Mouse (Mus musculus) midbrain, embryonic 14.5 days (tissue): ENCODE measurements at regions not wholly inside any gene's neighbourhood (a gene's known extent, or its start where the extent isn't known, plus 50 kb on each side); places are given as distances from the start of the nearest gene placed in this dataset.

Source experiments
- ATAC-seq: fragments of 200-750 bp; cut with Nextera tagmentation; 2 replicates; pipeline ENCODE4 v1.8.0; 2017; ENCODE audit warnings: moderate number of reproducible peaks, moderate library complexity; ENCODE audit not compliant: low FRiP score, low TSS enrichment
- DNase-seq: peaks from one replicate; pipeline ENCODE4 v3.0.0-alpha.2; 2015
- H3K27ac ChIP-seq: fragments of 300-500 bp; sonication (generic); replicated peaks from 2 replicates; pipeline ENCODE4 v1.5.1; 2014; ENCODE audit warnings: mild to moderate bottlenecking, low read depth, low read length, moderate library complexity
- H3K27me3 ChIP-seq: fragments of 300-500 bp; sonication (generic); 2 replicates; pipeline ENCODE4 v1.6.1; 2014; ENCODE audit warnings: low read length, control low read depth, mixed read lengths; ENCODE audit not compliant: control insufficient read depth, insufficient read depth
- H3K36me3 ChIP-seq: fragments of 300-500 bp; sonication (generic); 2 replicates; pipeline ENCODE4 v1.6.1; 2014; ENCODE audit warnings: low read length, control low read depth; ENCODE audit not compliant: control insufficient read depth, insufficient read depth
- H3K4me1 ChIP-seq: fragments of 300-500 bp; sonication (generic); 2 replicates; pipeline ENCODE4 v1.6.1; 2014; ENCODE audit warnings: mild to moderate bottlenecking, antibody characterized with exemption, low read length, control low read depth; ENCODE audit not compliant: control insufficient read depth, insufficient read depth
- H3K4me2 ChIP-seq: fragments of 300-500 bp; sonication (generic); 2 replicates; pipeline ENCODE4 v1.6.1; 2014; ENCODE audit warnings: mild to moderate bottlenecking, low read length, moderate library complexity
- H3K4me3 ChIP-seq: fragments of 300-500 bp; sonication (generic); replicated peaks from 2 replicates; pipeline ENCODE4 v1.5.1; 2014; ENCODE audit warnings: low read depth, low read length
- H3K9ac ChIP-seq: fragments of 300-500 bp; sonication (generic); replicated peaks from 2 replicates; pipeline ENCODE4 v1.6.1; 2014; ENCODE audit warnings: mild to moderate bottlenecking, low read length, moderate library complexity
- H3K9me3 ChIP-seq: fragments of 300-500 bp; sonication (generic); 2 replicates; pipeline ENCODE4 v1.6.1; 2016; ENCODE audit warnings: low read length, control low read depth, mixed read lengths; ENCODE audit not compliant: control insufficient read depth
- WGBS: fragments of 180-500 bp; shearing (Covaris S2); extraction: QIAGEN DNeasy Blood & Tissue Kit; methylation state at CpG from one replicate; pipeline ENCODE4 v1.1.7; 2014; 5-methylcytosine and 5-hydroxymethylcytosine counted together

DNA sequence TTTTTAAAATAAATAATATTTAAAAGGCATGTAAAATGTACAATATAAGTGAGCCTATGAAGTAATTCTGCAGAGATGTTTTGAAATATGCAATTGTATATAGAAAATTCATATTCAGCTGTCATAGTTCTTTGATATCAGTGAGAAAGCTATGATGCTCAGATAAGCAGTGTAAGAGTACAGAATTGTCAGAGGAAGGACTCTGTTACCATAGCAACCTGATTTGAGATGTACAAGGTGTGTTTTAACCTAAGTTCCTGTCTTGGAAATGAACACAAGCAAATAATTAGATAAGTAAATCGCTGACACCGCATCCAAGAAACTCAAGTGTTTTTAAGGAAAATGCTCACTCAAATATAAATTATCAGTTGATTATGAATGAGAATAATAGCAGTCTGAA lies 271.8 kb downstream of the Gabrg2 start:
- Histone ChIP-seq H3K4me3 (no peak overlapping the region), H3K27ac (0 out of 2 replicates have a peak overlapping the region, but pooled peaks have one; percentile 45), H3K9ac (no peak overlapping the region), H3K36me3 (no peaks in the 10 kb centered on the region), H3K9me3 (no peaks in the 10 kb centered on the region), H3K4me1 (no peaks in the 10 kb centered on the region), H3K27me3 (no peaks in the 10 kb centered on the region), H3K4me2 (no peak overlapping the region)
- ATAC-seq (no peak), DNase-seq (peak; percentile 62)
- 88% methylated on average over 2 of the region's 2 CpGs for WGBS

DNA sequence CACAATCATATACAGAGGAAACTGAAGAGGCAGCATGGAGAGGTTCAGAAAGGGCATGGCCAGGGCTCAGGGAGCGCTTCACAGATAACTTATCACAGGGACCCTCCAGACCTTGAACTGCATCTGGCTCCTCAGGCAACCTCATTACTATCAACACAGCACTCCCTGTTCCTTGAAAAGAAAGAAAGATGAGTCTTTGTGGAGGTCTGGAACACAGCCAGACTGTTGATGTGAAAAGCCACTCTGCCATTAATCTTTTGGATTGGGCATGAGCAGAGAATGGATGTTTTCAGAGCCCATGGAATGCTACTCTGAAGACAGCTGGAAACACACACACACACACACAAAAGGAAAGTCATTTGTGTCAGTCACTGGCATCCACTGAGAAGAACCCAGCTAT lies 284.0 kb downstream of the Gabrg2 start:
- Histone ChIP-seq H3K4me2 (no peak overlapping the region), H3K27ac (no peak overlapping the region), H3K4me1 (no peaks in the 10 kb centered on the region), H3K9ac (no peak overlapping the region), H3K4me3 (no peak overlapping the region), H3K9me3 (no peaks in the 10 kb centered on the region), H3K27me3 (no peaks in the 10 kb centered on the region), H3K36me3 (no peaks in the 10 kb centered on the region)
- DNase-seq: no peak
- no peak for ATAC-seq
- 92% methylated on average over 1 of the region's 1 CpGs for WGBS

DNA sequence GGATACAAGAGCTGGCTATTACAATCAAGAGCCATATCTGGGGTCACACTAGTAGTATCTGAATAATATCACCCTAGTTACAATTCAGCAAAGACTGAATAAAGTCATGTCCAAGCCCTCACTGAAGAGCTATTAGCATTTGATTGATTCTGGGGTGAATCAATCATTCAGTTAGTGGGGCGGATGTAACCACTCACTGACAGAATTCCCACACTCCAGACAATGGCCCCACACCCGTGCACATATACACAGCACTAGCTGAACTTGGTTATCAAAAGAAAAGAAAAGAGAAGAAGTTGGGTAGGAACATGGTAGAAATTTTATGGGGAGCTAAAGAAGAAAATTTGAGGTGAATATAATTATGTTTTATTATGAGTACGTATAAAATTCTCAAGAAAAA lies 310.0 kb downstream of the Gabrg2 start:
- no peak for DNase-seq
- no peaks in the 10 kb centered on the region for H3K27me3 ChIP-seq
- H3K4me2 ChIP-seq: no peak overlapping the region
- no peak overlapping the region for H3K27ac ChIP-seq
- ATAC-seq: no peak
- H3K9ac ChIP-seq: no peak overlapping the region
- H3K4me3 ChIP-seq: no peak overlapping the region
- H3K9me3 ChIP-seq: no peaks in the 10 kb centered on the region
- H3K4me1 ChIP-seq: no peaks in the 10 kb centered on the region
- H3K36me3 ChIP-seq: no peaks in the 10 kb centered on the region
- WGBS: 63% methylated on average over 3 of the region's 3 CpGs

DNA sequence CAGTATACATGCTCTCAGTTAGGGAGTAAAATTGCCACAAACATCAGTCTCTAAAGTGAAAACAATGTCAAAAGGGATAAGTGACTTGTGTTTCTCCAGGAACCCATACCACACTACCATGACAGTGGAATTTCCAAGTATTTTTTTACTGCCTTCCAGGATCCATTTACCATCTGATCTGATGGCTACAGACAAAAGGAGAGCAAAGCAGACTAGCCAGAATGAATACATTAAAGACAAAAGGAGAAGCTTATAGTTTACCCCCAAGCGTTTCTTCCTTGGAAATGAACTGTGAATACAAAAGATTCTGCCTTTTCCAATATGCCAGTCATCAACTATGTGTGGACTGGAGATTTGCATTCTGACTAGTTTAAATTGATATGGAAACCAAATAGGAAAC lies 317.7 kb downstream of the Gabrg2 start:
- Histone ChIP-seq H3K4me3 (no peak overlapping the region), H3K4me1 (no peaks in the 10 kb centered on the region), H3K36me3 (no peaks in the 10 kb centered on the region), H3K9me3 (no peaks in the 10 kb centered on the region), H3K27me3 (no peaks in the 10 kb centered on the region), H3K27ac (no peak overlapping the region), H3K9ac (no peak overlapping the region), H3K4me2 (no peak overlapping the region)
- DNase-seq: peak; percentile 31
- ATAC-seq: no peak
- 2% methylated on average over 1 of the region's 1 CpGs for WGBS

DNA sequence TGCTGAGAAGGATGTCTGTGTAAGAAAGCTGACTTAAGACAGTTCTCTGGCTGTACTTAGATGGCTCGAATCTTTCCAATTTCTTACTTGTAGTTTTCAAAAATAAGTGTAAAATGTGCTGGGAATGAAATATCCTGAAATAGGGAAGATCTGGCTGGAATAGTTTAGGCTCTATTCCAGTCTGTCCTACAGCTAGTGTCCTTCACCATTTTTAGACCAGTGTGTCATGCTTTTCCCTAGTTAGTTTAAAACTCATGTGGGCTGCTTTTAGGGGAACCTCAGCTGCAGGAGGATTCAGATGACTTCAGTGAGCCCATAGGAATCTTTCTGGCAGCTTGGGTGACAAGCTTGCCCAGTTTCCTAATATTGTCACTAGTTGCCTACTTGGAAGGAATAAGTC lies 348.1 kb downstream of the Gabrg2 start:
- no peak overlapping the region for H3K9ac ChIP-seq
- DNase-seq (no peak), ATAC-seq (no peak)
- H3K27ac ChIP-seq: no peak overlapping the region
- H3K27me3 ChIP-seq: no peaks in the 10 kb centered on the region
- no peak overlapping the region for H3K4me3 ChIP-seq
- no peak overlapping the region for H3K4me2 ChIP-seq
- H3K36me3 ChIP-seq: no peaks in the 10 kb centered on the region
- 93% methylated on average over 1 of the region's 1 CpGs for WGBS
- no peaks in the 10 kb centered on the region for H3K4me1 ChIP-seq
- no peaks in the 10 kb centered on the region for H3K9me3 ChIP-seq

DNA sequence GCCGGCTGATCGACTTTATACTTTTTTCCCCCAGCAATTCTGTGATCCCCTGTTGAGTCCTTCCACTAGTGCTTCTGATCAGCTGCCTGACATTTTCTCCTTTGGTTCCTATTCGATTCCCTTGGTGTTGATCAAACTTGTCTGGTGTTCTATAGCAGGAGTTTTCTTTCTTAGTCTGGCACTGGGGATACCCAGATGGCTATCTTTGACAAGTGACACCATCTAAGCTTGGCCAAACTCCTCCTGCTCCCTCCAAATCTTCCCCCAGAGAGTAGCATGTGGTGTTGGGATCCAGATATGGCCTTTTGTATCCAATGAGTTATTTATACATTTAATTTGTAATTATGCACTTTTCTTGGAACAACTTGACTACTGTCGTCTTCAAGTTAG lies 355.2 kb downstream of the Gabrg2 start:
- H3K4me1 ChIP-seq: peaks cover 19% of the 10 kb centered on the region
- peak overlapping the region; percentile 57; the same call in 1 of the 2 replicates for H3K27ac ChIP-seq
- 20% methylated on average over 4 of the region's 4 CpGs for WGBS
- H3K4me2 ChIP-seq: peak overlapping the region; percentile 13; the same call in 1 of the 2 replicates
- ATAC-seq (no peak), DNase-seq (no peak)
- H3K9ac ChIP-seq: no peak overlapping the region
- H3K27me3 ChIP-seq: no peaks in the 10 kb centered on the region
- H3K36me3 ChIP-seq: no peaks in the 10 kb centered on the region
- H3K9me3 ChIP-seq: no peaks in the 10 kb centered on the region
- H3K4me3 ChIP-seq: no peak overlapping the region

DNA sequence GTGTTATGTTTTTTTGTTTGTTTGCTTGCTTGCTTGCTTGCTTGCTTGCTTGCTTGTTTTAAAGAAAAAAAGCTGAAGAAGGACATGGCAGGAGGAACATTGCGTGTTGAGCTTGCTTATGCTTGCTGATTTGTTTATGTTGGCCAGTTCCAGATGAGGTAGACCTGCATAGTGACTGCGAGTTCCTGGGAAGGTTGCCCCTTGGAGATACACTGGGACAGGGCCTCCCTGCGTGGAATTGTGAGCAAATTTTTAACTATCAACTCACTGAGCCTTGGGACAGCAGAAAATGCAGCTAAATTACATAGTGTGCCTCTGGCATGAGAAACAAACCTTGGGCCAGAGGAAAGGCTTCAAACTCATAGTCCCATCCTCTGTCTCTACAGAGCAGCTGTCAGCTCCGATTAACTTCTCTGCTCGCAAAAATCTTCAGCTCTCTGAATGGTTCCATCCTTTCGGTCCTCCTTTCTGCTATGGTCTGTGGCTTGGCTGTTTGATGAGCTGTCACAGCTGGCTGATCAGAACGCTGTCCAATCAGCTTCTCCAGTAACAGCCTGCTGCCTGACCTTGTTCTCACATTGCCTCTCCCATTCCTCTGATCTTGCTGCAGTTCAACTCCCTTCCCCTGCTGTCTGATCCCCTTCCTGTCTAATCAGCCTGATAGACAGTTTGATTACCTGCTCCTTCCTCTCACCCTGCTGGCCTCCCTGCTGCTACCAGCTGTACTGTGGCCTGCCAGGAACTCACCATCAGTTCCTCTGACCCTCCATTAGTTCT lies 355.7 kb downstream of the Gabrg2 start:
- H3K27me3 ChIP-seq: no peaks in the 10 kb centered on the region
- WGBS: 13% methylated on average over 7 of the region's 7 CpGs
- peak; percentile 67 for DNase-seq
- peak overlapping the region; percentile 13 for H3K4me2 ChIP-seq
- peak overlapping the region; percentile 57 for H3K27ac ChIP-seq
- no peak overlapping the region for H3K9ac ChIP-seq
- peaks cover 19% of the 10 kb centered on the region for H3K4me1 ChIP-seq
- no peak overlapping the region for H3K4me3 ChIP-seq
- ATAC-seq: peak; percentile 79
- no peaks in the 10 kb centered on the region for H3K9me3 ChIP-seq
- no peaks in the 10 kb centered on the region for H3K36me3 ChIP-seq

DNA sequence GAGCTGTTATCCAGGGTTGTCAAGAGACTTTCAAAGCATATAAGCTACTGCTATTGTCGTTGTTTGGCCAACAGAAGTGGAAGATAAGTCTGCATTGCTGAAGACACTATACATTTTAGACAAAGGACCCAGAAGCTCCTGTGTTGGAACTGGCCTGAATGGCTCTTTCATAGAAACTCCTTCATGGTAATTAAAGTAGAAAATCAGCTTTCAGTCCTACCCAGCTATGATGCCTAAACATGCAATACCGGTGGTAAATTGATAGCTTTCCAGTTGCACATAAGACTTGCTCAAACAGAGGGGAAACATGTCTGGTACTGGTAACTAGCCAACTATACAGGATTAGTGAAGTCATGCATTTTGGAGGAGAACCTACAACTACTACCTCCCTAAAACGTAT lies 356.6 kb downstream of the Gabrg2 start:
- H3K27ac ChIP-seq: 0 out of 2 replicates have a peak overlapping the region, but pooled peaks have one; percentile 32
- no peak overlapping the region for H3K4me2 ChIP-seq
- H3K4me1 ChIP-seq: peaks cover 19% of the 10 kb centered on the region
- no peaks in the 10 kb centered on the region for H3K9me3 ChIP-seq
- H3K9ac ChIP-seq: no peak overlapping the region
- no peaks in the 10 kb centered on the region for H3K27me3 ChIP-seq
- WGBS: 10% methylated on average over 3 of the region's 3 CpGs
- ATAC-seq: no peak
- no peaks in the 10 kb centered on the region for H3K36me3 ChIP-seq
- H3K4me3 ChIP-seq: no peak overlapping the region
- no peak for DNase-seq

DNA sequence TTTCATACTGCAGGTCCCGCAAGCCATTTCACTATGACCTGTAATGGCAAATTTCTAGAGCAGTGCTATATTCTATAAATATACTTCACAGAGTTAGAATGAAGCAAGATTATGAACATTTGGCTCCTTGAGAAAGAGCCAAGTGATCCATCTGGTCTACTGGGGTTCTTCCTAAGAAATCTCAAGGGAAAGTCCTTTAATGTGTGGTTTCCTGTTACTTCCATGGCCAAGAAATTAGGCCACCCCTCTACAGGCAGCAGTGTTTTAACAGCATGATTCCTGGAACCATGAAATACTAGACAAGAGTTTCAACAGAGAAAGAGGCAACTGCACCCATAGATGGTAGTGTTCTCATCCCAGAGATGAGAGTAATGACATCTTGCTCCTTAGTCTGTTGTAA lies 401.7 kb downstream of the Gabrg2 start:
- WGBS: 94% methylated on average over 1 of the region's 1 CpGs

More for the DNA sequence above, 401.7 kb downstream of the Gabrg2 start:
- ATAC-seq (no peak), DNase-seq (no peak)
- H3K27me3 ChIP-seq: no peaks in the 10 kb centered on the region
- H3K4me1 ChIP-seq: no peaks in the 10 kb centered on the region
- no peak overlapping the region for H3K4me3 ChIP-seq
- H3K9ac ChIP-seq: no peak overlapping the region
- H3K4me2 ChIP-seq: no peak overlapping the region
- H3K36me3 ChIP-seq: no peaks in the 10 kb centered on the region
- H3K27ac ChIP-seq: no peak overlapping the region
- no peaks in the 10 kb centered on the region for H3K9me3 ChIP-seq
